Mouse (Mus musculus): ENCODE data around the gene Gm45213.
"Not testable (repeated sequence)": the region's sequence is repeated elsewhere in the genome, so short reads cannot be mapped to it uniquely, and the experiment has no call there.

The Gm45213 gene

GRCm38 (mm10) chr7:66048446-66049230 lies 5.2 kb downstream of the Gm45213 start:
- DNase-seq (ENCODE audit: low spot score in 2 of 2), result no peak

DNA sequence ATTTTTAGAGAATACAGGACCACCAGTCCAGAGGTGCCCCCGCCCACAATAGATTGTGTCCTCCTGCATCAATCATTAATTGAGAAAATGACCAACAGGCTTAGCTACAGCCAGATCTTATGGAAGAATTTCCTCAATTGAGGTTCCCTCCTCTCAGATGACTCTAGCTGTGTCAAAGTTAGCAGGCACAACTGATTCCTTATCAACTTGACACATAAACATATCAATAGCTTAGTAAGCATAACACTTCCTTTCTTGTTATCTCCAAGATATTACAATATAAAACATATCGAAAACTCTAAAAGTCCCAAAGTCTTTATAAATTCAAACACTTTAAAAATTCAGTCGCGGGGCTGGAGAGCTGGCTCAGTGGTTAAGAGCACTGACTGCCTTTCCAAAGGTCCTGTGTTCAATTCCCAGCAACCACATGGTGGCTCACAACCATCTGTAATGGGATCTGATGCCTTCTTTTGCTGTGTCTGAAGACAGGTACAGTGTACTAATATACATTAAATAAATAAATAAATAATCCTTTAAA lies 10.6 kb downstream of the Gm45213 start:
- DNase-seq (ENCODE audit: low spot score in 2 of 2), result no peak

- not testable (repeated sequence) for DNase-seq (ENCODE audit: low spot score in 2 of 2)
Measured at GRCm38 (mm10) chr7:66055356-66055755, 12.0 kb downstream of the Gm45213 start.

- DNase-seq (ENCODE audit: low spot score in 2 of 2), result no peak
Measured at GRCm38 (mm10) chr7:66058703-66059102, 15.3 kb downstream of the Gm45213 start, which contains the start of gene Snrpa1. TSS of gene Snrpa1 (plus strand) at chr7:66059003.

- DNase-seq (ENCODE audit: low spot score in 2 of 2), result peak; percentile 80 to 92
Measured at GRCm38 (mm10) chr7:66060066-66060956, 16.9 kb downstream of the Gm45213 start.

DNA sequence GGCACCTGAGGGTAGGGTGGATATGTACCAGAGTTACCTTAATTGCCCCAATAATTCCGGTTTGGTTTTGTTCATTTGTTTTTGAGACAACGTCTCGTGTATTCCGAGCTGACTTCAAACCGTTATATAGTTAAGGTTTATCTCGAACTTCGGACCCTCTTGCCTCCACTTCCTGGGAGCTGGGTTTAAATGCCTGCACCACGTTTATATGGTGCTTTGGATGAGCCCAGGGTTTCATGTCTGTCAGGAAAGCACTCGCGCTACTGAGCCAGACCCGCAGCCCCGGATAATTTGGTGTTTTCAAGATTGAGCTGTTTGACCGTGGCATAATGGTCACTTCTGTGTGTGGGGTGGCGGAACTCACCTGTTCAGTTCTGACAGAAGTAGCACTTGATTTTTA lies 17.7 kb downstream of the Gm45213 start:
- no peak for DNase-seq (ENCODE audit: low spot score in 2 of 2)

DNA sequence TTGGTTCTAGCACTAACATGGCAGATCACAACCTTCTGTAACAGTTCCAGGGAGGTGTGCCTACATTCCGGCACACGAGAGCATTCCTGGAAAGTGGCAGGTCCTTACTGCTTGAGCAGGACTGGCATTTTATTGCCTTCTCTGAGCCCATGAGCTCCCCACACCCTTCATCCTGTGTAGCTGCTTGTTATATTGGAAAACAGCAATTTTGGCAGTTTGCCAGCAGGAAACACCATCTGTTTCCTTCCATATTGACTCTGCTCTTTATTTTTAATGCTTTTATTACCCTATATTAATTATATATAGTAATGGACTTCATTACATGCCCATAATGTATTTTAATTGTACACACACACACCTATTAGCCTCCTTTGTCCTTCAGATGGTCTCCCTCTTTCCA lies 33.0 kb downstream of the Gm45213 start:
- no peak for DNase-seq (ENCODE audit: low spot score in 2 of 2)

DNA sequence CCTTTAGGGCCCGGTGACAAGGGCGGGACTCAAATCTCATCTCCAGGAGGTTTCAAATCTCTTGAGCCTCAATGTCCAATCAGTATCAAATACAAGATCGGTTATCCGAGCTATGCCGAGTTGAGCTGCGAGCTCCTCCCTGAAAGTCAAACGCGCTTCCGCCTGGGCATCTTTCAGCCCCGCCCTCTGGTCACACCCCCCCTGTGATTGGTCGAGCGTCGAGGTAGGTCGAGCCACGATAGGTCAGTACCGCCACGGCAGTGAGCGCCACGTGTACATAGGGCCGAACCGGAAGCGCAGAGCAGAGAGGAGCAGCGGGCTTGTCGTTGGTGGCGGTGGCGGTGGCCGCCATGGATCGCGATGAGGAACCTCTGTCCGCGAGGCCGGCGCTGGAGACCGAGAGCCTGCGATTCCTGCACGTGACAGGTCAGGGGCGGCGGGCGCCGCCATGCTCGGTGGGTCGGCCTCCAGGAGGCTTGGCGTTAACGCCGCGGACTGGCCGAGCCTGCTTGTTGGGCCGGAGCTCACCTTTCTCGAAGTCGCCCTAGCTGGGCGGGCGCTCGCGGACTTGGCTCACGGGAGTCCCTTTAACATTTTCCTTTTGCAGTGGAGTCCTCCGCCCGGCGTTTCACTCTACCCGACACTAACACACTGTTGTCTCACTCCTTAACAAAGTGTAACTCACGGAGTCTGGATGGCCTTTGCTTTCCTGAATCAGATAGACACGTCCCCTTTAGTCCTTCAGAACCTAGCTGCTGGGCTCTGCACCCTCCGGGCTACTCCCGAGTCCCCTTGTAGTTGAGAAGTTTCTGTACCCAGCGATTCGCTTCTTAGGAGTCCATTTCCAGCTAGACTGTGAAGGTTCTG lies 36.2 kb downstream of the Gm45213 start, which contains the start of gene Selenos:
Gene Selenos (plus strand): TSS at position 286 of the 867 bp plus-strand sequence.
- DNase-seq (ENCODE audit: low spot score in 2 of 2), result peak; percentile 92 to 94

DNA sequence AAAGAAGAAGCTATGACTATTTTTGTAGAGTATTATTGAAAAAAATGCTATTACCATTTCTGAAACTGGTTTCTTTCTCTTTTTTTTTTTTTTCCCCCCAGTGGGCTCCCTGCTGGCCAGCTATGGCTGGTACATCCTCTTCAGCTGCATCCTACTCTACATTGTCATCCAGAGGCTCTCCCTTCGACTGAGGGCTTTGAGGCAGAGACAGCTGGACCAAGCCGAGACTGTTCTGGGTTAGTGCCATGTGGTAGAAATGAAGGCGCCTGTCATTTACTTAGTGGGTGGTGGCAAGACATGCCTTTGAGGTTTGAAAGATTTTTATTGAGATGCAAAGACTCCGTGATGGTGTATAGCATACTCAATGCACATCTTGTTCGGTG lies 36.8 kb downstream of the Gm45213 start:
- DNase-seq (ENCODE audit: low spot score in 2 of 2), result no peak

GRCm38 (mm10) chr7:66083757-66084156 lies 40.4 kb downstream of the Gm45213 start:
- DNase-seq (ENCODE audit: low spot score in 2 of 2), result no peak

GRCm38 (mm10) chr7:66084546-66084945 lies 41.1 kb downstream of the Gm45213 start:
- DNase-seq (ENCODE audit: low spot score in 2 of 2), result no peak

DNA sequence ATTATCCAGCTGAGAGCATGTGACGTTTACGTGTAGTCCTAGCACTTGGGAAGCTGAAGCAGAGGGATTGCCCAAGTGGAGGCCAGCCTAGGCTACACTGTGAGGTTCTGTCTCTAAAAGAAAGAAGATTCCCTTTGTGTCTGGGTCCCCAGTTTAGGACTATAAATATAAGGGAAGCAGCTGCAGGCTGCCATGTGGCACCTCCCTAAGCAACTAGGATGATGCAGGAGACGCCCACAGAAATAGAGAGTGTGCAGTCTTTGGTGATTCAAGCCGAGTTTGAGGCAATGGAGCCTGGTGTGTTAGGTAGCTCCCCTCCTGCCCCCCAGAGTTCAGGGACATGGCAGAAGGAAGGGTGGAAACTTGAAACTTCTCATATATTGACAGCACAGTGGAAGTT lies 44.2 kb downstream of the Gm45213 start:
- DNase-seq (ENCODE audit: low spot score in 2 of 2), result no peak

GRCm38 (mm10) chr7:66088077-66088476 lies 44.7 kb downstream of the Gm45213 start:
- DNase-seq (ENCODE audit: low spot score in 2 of 2), result no peak

DNA sequence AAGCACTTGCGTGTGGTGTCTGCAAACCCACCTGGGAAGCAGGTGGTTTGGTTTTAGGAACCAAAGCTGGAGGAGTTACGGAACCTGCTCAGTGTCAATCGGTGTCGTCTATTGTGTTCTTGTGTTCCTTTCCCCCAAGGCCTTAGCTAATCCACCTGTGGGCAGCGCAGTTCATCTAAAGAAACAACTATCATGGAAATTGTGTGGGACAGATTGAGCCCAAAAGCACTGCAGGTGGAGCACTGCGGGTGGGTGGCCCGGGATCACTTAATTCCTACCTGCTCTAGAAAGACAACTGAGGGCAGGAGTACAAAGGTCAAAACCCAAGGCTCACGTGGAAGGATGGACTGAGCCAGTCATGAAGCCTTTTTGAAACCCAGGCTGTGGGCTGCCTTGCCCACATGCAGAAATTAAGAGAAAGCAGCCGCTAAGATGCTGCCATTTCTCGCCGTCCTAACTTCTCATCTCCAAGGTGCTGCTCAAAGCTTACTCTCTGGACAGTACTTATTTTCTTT lies 47.3 kb downstream of the Gm45213 start:
- no peak for DNase-seq (ENCODE audit: low spot score in 2 of 2)

GRCm38 (mm10) chr7:66091553-66091952 lies 48.2 kb downstream of the Gm45213 start:
- DNase-seq (ENCODE audit: low spot score in 2 of 2), result no peak

DNA sequence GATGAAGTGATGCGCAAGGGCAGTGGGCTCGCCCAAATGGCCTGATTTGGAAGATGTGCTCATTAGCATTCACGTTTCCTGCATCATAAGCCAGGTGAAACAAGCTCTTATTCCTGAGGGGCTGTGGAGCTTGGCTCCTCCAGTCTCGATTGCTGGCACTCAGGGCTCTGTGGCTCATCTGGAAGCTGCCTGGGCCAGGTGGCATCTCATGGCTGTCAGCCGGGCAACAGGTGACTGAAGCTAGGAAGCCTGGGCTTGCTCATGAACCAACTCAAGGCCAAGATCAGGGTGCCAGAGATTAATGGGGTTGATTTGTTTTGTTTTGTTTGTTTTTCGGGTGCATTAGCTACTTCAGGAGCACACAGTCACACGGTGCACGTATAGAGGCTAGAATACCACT lies 49.3 kb downstream of the Gm45213 start:
- no peak for DNase-seq (ENCODE audit: low spot score in 2 of 2)

DNA sequence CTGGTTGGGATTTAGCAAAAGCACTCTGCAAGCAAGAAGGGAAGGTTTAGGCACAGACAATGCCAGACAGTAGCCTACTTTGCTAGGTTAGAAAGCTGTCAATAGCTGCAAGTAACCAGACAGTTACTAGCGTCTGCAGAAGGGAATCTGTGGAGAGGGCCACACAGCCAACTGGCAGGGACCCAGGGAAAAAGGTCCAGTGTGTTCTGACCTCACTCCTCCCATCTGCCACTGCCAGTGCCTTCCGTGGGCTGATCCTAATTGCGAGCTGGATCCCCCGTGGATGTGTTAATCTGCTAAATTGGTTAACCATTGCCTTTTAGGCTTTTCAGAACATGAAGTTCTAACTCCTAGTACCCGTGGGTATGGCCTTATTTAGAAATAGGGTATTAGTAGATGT lies 50.7 kb downstream of the Gm45213 start:
- DNase-seq (ENCODE audit: low spot score in 2 of 2), result no peak

DNA sequence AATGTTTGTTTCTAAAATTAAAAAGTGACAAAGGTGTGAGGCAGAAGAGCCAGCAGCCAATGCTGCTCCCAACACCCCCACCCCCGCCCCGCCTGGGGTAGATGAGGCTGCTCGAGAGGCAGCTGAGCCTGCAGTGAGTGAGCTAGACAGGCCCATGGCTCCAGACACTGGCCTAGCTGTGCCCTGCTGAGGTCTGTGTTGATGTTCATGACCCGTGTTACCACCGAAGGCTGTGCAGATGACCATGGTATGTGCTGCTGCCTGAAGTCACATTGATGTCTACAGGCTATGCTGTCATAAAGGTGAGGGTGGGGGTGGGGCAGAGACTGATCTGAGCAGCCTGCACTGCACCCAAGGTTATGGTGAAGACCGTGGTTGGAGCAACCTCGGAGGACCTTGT lies 55.4 kb downstream of the Gm45213 start:
- no peak for DNase-seq (ENCODE audit: low spot score in 2 of 2)

DNA sequence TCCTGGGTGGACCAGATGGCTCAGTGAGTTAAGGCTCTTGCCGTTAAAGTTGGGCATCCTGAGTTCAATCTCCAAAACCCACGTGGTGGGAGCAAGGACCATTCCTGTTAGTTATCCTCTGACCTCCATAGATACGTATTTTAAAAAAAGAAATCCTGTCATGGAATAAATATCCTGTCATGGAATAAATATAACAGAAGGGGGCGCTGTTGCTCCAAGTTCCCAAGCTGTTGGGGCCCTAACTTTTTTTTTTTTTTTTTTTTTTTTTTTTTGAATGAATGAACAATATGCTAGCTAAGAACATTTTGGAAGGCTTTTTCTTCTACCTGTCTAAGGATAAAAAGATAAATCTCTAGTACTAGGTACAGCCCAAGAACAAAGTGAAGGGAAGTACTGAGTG lies 58.5 kb downstream of the Gm45213 start:
- no peak for DNase-seq (ENCODE audit: low spot score in 2 of 2)

GRCm38 (mm10) chr7:66104531-66104930 lies 61.1 kb downstream of the Gm45213 start:
- no peak for DNase-seq (ENCODE audit: low spot score in 2 of 2)

DNA sequence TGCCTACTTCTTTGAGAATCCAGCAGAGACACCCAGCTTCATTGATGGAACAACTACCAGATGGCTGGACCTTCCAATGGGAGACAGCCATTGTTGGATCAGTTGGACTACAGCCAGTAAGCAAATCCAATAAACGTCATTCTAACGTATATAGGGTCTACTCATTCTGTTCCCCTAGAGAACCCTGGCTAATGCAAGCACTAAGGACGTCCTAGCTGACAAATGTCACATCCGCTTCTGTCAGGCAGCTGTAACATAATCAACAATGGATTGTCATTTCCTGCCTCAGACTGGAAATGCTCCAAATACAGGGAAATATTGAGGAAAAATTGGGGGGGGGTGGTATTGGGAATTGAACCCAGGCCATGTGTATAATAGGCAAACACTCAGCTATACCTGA lies 62.4 kb downstream of the Gm45213 start:
- no peak for DNase-seq (ENCODE audit: low spot score in 2 of 2)

All from urinary bladder, adult 18-20 months (tissue).